Mouse (Mus musculus) intestine, postnatal 0 days (tissue): ENCODE data around the gene Dgcr2. TPM values are rescaled to one million over a fixed set of nuclear protein-coding genes. Genes with fewer than 3 reads are reported as not detected.

Experiments
- ATAC-seq: fragments of 200-750 bp; cut with Nextera tagmentation; 2 replicates; pipeline ENCODE4 v1.8.0; 2017; ENCODE audit warnings: mild to moderate bottlenecking, moderate TSS enrichment, moderate library complexity
- H3K27ac ChIP-seq: fragments of 300-500 bp; sonication (generic); 2 replicates; pipeline ENCODE4 v1.5.1; 2014; ENCODE audit warnings: mild to moderate bottlenecking, low read depth, low read length, moderate library complexity
- H3K27me3 ChIP-seq: fragments of 300-500 bp; sonication (generic); replicated peaks from 2 replicates; pipeline ENCODE4 v1.6.1; 2014; ENCODE audit warnings: low read length, mixed read lengths; ENCODE audit not compliant: control insufficient read depth, insufficient read depth
- H3K36me3 ChIP-seq: fragments of 300-500 bp; sonication (generic); 2 replicates; pipeline ENCODE4 v1.6.1; 2014; ENCODE audit warnings: mild to moderate bottlenecking, moderate library complexity; ENCODE audit not compliant: control insufficient read depth, insufficient read depth
- H3K4me1 ChIP-seq: fragments of 300-500 bp; sonication (generic); replicated peaks from 2 replicates; pipeline ENCODE4 v1.6.1; 2014; ENCODE audit warnings: antibody characterized with exemption, low read length, mixed read lengths; ENCODE audit not compliant: control insufficient read depth, insufficient read depth
- H3K4me2 ChIP-seq: fragments of 300-500 bp; sonication (generic); replicated peaks from 2 replicates; pipeline ENCODE4 v1.6.1; 2014; ENCODE audit warnings: low read depth, mild to moderate bottlenecking, moderate library complexity
- H3K4me3 ChIP-seq: fragments of 300-500 bp; sonication (generic); 2 replicates; pipeline ENCODE4 v1.5.1; 2014; ENCODE audit warnings: low read depth, low read length
- H3K9ac ChIP-seq: fragments of 300-500 bp; sonication (generic); 2 replicates; pipeline ENCODE4 v1.6.1; 2014; ENCODE audit warnings: mild to moderate bottlenecking, low read depth, low read length
- H3K9me3 ChIP-seq: fragments of 300-500 bp; sonication (generic); 2 replicates; pipeline ENCODE4 v1.6.1; 2016; ENCODE audit warnings: mixed run types; ENCODE audit not compliant: control insufficient read depth
- CTCF ChIP-seq: sonication (generic); IDR thresholded peaks from 2 replicates; pipeline ENCODE4 v1.5.1; 2016; ENCODE audit warnings: low read depth, mild to moderate bottlenecking, control low read depth, antibody characterized with exemption, moderate library complexity
- WGBS: fragments of 180-500 bp; shearing (Covaris S2); extraction: QIAGEN DNeasy Blood & Tissue Kit; methylation state at CpG from one replicate; pipeline ENCODE4 v1.1.7; 2014; 5-methylcytosine and 5-hydroxymethylcytosine counted together
- polyA plus RNA-seq: library from polyadenylated mRNA; unstranded; fragments of >200 nt; fragmentation: Nextera tagmentation; extraction: Ambion mirVana; gene quantifications from 2 replicates; pipeline ENCODE4 v1.2.1, GENCODE M21; 2015

The Dgcr2 gene
- polyA plus RNA-seq, 1 experiment from 2014 or later = 35.3 TPM

DNA sequence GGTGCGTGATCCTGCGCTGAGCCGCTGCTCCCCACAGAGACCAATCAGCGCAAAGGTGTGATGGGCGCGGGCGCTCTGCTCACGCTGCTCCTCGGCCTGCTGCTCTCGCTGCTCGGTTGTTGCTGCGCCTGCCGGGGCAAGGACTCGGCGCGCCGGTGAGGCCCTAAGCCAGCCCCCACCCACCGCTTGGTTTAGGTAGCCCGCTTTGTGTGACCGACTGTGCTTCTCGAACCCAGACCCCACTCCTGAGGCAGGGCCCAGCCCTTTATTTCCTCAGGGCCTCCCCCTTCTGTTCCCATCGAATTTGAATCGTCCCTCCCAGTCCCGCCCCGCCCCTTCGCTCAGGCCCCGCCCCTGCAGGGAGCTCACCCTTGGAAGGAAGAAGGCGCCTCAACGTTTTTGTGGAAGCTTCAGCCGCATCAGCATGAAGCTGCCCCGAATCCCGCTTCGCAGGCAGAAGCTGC lies 93.9 kb downstream of the Dgcr2 start:
- H3K36me3 ChIP-seq = 0 out of 2 replicates have a peak, but pooled peaks cover 4% of the 10 kb centered on the region
- peak overlapping the region; percentile 60 for H3K4me2 ChIP-seq
- H3K4me1 ChIP-seq = 0 out of 2 replicates have a peak, but pooled peaks cover 8% of the 10 kb centered on the region
- no peak for TF ChIP-seq CTCF
- WGBS = 11% methylated on average over 33 of the region's 33 CpGs
- H3K4me3 ChIP-seq = peak overlapping the region; percentile 26
- ATAC-seq = no peak
- H3K27ac ChIP-seq = no peak overlapping the region
- H3K27me3 ChIP-seq = peaks cover 68% of the 10 kb centered on the region
- no peaks in the 10 kb centered on the region for H3K9me3 ChIP-seq
- H3K9ac ChIP-seq = no peak overlapping the region

DNA sequence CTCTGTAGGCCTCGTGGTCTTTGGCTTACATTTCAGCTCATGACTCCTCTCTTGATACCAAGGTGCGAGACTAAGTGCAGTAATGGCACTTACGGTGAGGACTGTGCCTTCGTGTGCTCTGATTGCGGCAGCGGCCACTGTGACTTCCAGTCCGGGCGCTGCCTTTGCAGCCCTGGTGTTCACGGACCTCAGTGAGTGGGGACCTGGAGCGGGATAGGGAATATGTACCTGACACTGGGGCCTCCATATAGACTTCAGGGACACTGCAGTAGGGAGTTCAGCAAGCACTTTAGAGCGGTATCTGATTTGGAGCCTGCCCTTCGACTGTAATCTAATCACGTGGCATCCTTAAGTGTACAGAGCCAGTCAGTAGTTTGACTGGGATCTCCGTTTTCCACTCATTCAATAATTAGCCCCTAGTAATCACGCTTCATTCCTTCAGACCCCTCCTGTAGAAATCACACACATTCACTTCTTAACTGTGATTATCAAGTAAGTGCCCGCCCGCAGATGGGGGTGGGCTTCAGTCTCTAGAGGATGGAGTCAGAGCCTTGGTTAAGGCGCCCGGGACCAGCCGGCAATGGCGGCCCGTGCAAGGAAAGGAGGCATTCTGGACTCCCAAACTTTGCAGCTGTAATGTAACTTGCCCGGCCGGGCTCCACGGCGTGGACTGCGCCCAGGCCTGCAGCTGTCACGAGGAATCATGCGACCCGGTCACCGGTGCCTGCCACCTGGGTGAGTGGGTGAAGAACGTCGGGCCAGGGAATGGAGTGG lies 94.5 kb downstream of the Dgcr2 start:
- WGBS = 40% methylated on average over 33 of the region's 33 CpGs
- Histone ChIP-seq H3K4me2 (peak overlapping the region; percentile 60), H3K4me1 (0 out of 2 replicates have a peak, but pooled peaks cover 8% of the 10 kb centered on the region), H3K9ac (no peak overlapping the region), H3K36me3 (0 out of 2 replicates have a peak, but pooled peaks cover 4% of the 10 kb centered on the region), H3K27ac (no peak overlapping the region), H3K9me3 (no peaks in the 10 kb centered on the region), H3K27me3 (peaks cover 74% of the 10 kb centered on the region), H3K4me3 (peak overlapping the region; percentile 38)
- TF ChIP-seq CTCF = no peak
- no peak for ATAC-seq

DNA sequence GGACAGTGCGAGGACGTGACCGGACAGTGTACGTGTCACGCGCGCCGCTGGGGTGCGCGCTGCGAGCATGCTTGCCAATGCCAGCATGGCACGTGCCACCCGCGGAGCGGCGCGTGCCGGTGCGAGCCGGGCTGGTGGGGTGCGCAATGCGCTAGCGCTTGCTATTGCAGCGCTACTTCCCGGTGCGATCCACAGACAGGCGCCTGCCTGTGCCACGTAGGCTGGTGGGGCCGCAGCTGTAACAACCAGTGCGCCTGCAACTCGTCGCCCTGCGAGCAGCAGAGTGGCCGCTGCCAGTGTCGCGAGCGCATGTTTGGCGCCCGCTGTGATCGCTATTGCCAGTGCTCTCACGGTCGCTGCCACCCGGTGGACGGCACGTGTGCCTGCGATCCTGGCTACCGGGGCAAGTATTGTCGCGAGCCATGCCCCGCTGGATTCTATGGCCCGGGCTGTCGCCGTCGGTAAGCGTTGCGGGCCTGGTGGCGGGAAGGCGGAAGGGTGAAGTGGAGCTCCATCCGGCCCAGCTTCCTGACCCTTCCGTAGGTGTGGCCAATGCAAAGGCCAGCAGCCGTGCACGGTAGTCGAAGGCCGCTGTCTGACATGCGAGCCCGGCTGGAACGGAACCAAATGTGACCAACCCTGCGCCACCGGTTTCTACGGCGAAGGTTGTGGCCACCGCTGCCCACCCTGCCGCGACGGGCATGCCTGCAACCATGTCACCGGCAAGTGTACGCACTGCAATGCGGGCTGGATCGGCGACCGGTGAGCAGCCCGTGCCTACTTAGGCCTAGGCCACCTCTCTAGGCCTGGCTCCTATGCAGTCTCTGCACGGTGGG lies 95.3 kb downstream of the Dgcr2 start:
- Histone ChIP-seq H3K4me2 (peak overlapping the region; percentile 60), H3K9me3 (no peaks in the 10 kb centered on the region), H3K4me3 (peak overlapping the region; percentile 38), H3K9ac (no peak overlapping the region), H3K27ac (no peak overlapping the region), H3K27me3 (peaks cover 76% of the 10 kb centered on the region), H3K4me1 (0 out of 2 replicates have a peak, but pooled peaks cover 8% of the 10 kb centered on the region), H3K36me3 (0 out of 2 replicates have a peak, but pooled peaks cover 4% of the 10 kb centered on the region)
- 19% methylated on average over 83 of the region's 83 CpGs for WGBS
- peak; percentile 12; the same call in 1 of the 2 replicates for ATAC-seq
- no peak; the same call in 1 of the 2 replicates for TF ChIP-seq CTCF

DNA sequence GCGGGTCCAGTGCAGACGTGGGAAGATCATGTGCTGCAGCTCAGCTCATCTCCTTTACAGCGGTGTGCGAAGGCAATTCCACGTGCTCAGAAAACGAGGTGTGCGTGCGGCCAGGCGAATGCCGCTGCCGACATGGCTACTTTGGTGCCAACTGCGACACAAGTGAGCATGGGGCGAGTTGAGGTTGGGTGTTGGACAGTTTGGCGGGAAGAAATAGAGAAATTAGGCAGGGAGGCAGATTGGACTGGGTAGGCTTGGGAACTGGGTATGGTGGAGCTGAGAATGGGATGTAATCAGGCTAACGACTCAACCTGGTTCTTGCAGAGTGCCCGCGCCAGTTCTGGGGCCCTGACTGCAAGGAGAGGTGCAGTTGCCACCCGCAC lies 95.9 kb downstream of the Dgcr2 start:
- Histone ChIP-seq H3K36me3 (0 out of 2 replicates have a peak, but pooled peaks cover 4% of the 10 kb centered on the region), H3K9ac (no peak overlapping the region), H3K4me3 (peak overlapping the region; percentile 38), H3K27ac (no peak overlapping the region), H3K27me3 (peaks cover 76% of the 10 kb centered on the region), H3K4me2 (peak overlapping the region; percentile 60), H3K4me1 (0 out of 2 replicates have a peak, but pooled peaks cover 8% of the 10 kb centered on the region), H3K9me3 (no peaks in the 10 kb centered on the region)
- WGBS = 34% methylated on average over 18 of the region's 18 CpGs
- TF ChIP-seq CTCF = no peak
- ATAC-seq = no peak

DNA sequence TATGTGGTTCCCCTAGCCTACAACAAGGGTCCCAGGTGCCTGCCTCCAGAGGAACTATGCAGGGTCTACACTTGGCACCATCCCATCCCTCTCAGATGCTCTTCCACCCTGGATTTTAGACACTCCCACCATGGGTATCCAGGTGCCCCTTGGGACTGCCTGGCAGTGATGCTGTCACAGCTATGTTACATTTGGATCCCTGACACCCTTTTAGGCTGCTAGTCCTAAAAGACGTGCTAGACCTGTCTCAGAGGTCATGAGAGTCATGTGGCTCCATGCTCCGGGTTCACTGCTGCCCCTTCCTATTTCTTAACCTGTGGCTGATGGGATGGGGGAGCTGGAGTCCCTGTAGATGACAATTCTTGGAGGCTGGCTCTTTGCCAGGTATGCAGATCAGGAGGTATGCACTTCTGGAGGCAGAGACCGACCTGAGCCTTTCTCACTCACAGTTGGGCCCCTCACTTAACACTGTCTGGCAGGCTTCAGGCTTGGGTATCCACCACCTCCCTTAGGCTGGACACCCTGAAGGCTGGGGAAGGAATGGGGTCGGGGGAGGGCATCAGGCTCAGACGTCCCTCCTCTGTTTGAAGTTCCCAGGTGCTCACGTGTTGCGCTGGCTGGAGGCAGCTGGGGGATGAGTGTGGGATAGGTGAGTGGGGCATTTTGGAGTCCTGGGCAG lies 96.4 kb downstream of the Dgcr2 start:
- Histone ChIP-seq H3K9me3 (no peaks in the 10 kb centered on the region), H3K27ac (no peak overlapping the region), H3K36me3 (0 out of 2 replicates have a peak, but pooled peaks cover 4% of the 10 kb centered on the region), H3K9ac (no peak overlapping the region), H3K4me2 (no peak overlapping the region), H3K4me1 (0 out of 2 replicates have a peak, but pooled peaks cover 8% of the 10 kb centered on the region), H3K27me3 (peaks cover 80% of the 10 kb centered on the region), H3K4me3 (no peak overlapping the region)
- TF ChIP-seq CTCF = no peak
- 30% methylated on average over 7 of the region's 7 CpGs for WGBS
- no peak for ATAC-seq

DNA sequence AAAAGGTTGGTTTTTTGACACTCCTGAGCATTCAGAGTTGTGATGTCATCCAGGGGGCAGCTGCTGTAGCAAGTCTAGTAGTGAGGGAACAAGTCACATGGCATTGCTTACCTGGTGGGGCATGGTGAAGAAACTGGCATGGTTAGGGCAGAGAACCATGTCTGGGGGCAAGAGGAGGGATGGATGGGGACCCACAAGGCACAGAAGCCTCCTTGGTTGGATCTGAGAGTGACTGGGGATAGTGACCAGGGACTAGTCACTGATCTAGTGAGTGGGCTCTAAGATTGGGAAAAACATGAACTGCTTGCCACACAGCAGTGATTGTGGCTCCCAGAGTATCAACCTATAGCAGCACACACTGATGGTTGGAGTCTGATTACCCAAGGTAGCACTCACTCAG lies 98.8 kb downstream of the Dgcr2 start:
- Histone ChIP-seq H3K27ac (no peak overlapping the region), H3K36me3 (no peaks in the 10 kb centered on the region), H3K27me3 (peaks cover 68% of the 10 kb centered on the region), H3K4me1 (0 out of 2 replicates have a peak, but pooled peaks cover 5% of the 10 kb centered on the region), H3K9ac (no peak overlapping the region), H3K4me3 (no peak overlapping the region), H3K4me2 (no peak overlapping the region), H3K9me3 (no peaks in the 10 kb centered on the region)
- ATAC-seq = no peak
- TF ChIP-seq CTCF = no peak
